Mouse (Mus musculus) retina, adult 2 months (tissue): ENCODE measurements around the gene Mpzl1.

ENCODE experiments used
- DNase-seq: peaks from one replicate; pipeline ENCODE4 v3.0.0-alpha.2; 2012; ENCODE audit warnings: low read depth, low spot score

Mpzl1 gene

GRCm38 (mm10) chr1:165583529-165584184, 50.7 kb downstream of the Mpzl1 start:
- peak; percentile 66 for DNase-seq

DNA sequence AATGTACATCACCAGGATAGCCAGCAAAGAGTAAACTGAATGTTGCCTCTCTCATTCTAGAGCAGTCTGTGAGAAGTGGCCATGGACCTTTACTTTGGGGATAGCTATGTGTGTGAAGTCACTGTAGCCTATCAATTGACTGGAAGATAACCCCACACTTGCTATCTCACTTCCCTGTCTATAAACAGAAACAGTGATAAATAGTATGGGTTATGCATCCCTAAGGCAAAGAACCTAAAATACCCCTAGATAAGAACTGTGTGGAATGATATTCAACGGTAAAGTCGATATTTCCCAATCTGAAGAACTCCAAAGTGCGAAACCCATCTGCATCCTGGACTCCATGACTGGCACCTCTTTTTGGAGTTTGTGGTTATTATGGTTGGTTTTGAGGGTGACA, 53.1 kb downstream of the Mpzl1 start:
- DNase-seq: no peak

DNA sequence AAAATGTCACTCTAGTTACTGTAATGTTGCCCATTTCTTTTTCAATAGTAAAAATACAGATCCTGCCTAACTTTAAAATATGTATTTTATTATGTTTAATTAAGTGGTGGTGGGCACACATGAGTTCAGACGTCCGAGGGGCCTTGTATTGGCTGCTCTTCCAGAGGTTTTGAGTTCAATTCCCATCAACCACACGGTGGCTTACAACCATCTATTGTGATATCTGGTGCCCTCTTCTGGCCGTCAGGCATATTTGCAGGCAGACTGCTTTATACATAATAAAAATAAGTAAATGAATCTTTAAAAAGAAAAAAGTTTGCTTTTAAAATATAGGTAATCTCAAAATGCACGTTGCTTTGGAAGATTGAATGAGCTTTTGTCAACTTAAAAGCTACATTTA, 55.0 kb downstream of the Mpzl1 start:
- peak; percentile 13 for DNase-seq

- DNase-seq: no peak
Measured at GRCm38 (mm10) chr1:165576459-165577112, 57.8 kb downstream of the Mpzl1 start.

DNA sequence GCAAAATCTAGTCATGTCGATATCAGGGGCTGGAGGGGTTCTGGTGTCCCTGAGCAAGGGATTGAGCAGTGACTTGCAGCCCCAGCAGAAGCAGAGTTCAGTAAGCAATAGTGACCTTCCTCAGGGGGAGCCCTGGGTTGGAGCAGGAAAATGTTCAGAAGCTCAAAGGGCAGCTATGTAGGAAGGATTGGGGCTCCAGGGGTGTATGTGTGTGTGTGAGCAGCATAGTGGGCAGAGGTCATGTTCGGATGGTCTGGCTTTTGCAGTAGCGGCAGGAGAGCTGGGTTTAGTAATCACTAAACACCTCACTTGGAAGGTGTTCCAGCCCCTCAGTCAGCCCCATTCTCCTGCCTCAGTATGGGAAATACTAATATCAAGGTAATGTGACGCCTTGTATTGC, 58.3 kb downstream of the Mpzl1 start:
- DNase-seq: no peak

- no peak for DNase-seq
Measured at GRCm38 (mm10) chr1:165567466-165567865, 66.9 kb downstream of the Mpzl1 start.

GRCm38 (mm10) chr1:165565283-165565682, 69.1 kb downstream of the Mpzl1 start:
- no peak for DNase-seq

DNA sequence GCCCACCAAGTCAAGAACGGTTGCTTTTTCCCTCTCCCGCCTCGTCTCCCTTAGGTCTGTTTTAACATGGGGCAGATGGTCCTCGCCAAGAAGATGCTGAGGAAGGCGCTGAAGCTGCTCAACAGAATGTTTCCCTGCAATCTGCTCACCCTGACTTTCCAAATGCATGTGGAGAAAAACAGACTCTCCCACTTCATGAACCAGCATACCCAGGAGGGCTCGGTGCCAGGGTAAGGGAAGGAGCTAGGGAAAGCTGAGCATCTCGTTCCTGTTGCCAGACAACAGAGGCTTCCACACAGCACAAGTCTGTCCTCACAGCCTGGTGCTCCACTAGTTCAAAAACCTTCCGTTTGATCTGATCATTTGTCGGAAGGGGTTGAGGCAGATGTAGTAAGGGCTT, 75.3 kb downstream of the Mpzl1 start:
- DNase-seq: no peak

GRCm38 (mm10) chr1:165556711-165557110, 77.6 kb downstream of the Mpzl1 start:
- DNase-seq: no peak
